Mouse (Mus musculus): ENCODE data around the gene Cyb5r3. TPM values are rescaled to one million over a fixed set of nuclear protein-coding genes. Genes with fewer than 3 reads are reported as not detected.

Cyb5r3 gene
- 10 to 100 TPM; 12.0 to 63.5 (median 25.2) TPM for total RNA-seq (2018; cell fraction: chromatin; rRNA removed)
- total RNA-seq (2018; cell fraction: cytosol; rRNA removed): 100 to 1,000 TPM in 21 of 26 experiments, 10 to 100 TPM in 5; 77.6 to 133 (median 112) TPM
- 10 to 100 TPM; 19.6 to 67.0 (median 35.6) TPM for total RNA-seq (2018; cell fraction: nucleus; rRNA removed)
- 102 to 248 TPM (median 154 TPM) in 3 replicates for polyA plus RNA-seq (2018)

GRCm38 (mm10) chr15:83172492-83173429 lies at the start of gene Cyb5r3:
Cyb5r3 (minus strand) TSS chr15:83172592.
- Histone ChIP-seq H3K4me3 (ENCODE audit: inconsistent target) (peak within 1 kb of the TSS; percentile 49), H3K79me2 (ENCODE audit: inconsistent target) (peaks cover 40% of the 10 kb centered on the region), H3K36me3 (ENCODE audit: inconsistent target) (no peaks in the 10 kb centered on the region), H3K27ac (peak within 1 kb of the TSS; percentile 77)
- 39% methylated on average over 28 of the region's 28 CpGs for WGBS (ENCODE audit: missing documents)

- WGBS (ENCODE audit: missing documents): 26% methylated on average over 4 of the region's 4 CpGs
- Histone ChIP-seq H3K27ac (peak overlapping the region; percentile 81), H3K4me3 (ENCODE audit: inconsistent target) (no peak overlapping the region), H3K79me2 (ENCODE audit: inconsistent target) (no peaks in the 10 kb centered on the region), H3K36me3 (ENCODE audit: inconsistent target) (no peaks in the 10 kb centered on the region)
These were observed 49.3 kb upstream of the Cyb5r3 start for GRCm38 (mm10) chr15:83221721-83222120.

DNA sequence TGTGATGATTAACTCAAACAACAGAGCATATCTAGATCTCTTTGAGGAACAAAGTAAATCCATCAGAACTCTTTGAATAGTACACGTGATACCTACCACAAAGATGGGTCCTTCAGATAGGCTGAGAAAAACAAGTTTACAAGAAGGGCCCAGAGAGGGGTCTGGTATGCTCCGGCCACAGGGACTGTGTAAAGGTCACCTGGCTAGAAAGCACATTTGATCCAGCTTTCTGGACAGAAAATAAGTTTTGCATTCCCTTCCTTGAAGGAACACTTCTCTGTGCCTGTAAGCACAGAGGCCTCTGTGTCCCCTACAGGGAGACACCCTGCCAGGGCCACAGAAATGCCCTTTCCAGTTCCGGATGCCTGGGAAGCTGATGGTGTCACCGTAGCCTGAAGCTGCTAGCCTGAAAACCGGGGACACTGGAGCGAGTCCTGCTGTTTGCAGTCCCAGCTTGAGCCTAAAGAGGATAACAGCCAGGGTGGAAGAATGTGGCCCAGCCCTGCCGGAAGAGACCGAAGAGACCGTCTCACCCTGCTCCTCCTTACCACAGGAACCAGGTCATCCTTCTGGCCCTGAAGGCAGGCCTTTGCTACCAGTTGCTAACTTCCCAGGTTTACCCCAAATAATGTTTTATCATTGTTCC lies 48.1 kb upstream of the Cyb5r3 start:
- Histone ChIP-seq H3K4me3 (ENCODE audit: inconsistent target) (no peak overlapping the region), H3K27ac (peak overlapping the region; percentile 81), H3K79me2 (ENCODE audit: inconsistent target) (no peaks in the 10 kb centered on the region), H3K36me3 (ENCODE audit: inconsistent target) (no peaks in the 10 kb centered on the region)
- WGBS (ENCODE audit: missing documents): 97% methylated on average over 9 of the region's 9 CpGs

DNA sequence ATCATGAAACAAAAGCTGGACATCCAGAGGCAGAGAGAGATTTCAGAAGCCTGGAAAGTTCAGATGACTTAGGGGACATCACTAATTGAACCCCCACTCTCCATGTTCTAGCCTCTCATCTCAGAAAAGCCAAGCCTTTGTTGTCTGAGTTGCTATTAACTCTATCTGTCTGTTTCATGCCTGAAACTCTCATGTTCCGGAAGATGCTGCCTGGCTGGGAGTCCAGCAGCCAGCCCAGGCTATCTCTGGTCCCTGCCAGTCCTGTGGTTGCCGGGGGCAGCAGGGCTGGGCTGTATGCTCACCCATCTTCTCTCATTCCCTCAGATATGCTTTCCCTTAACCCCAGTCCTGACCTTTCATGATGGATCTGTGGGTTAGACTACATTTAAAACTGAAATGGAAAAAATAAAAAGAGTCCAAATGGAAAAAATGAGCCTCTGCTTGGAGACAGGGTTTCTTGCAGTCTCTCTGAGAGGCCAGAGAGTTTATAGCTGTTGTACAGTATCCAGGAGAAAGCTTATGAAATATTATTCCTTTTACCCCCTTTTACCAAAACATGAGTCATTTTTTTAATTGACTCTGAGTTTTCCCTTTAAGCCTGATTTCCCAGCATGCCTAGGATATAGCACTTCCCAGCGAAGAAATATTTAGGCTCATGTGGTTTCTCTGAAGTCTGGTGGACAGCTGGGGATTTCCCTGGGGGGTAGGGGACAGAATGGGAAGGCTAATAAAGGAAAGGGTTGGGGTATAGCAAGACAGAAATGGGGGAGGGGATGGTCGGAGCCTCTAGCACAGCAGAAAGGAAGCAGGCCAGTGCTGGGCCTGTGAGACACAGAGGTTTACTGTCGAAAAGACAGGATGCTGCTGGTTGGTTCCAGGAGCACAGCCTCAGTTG lies 43.2 kb upstream of the Cyb5r3 start:
- H3K27ac ChIP-seq: no peak overlapping the region
- 70% methylated on average over 5 of the region's 5 CpGs for WGBS (ENCODE audit: missing documents)
- no peaks in the 10 kb centered on the region for H3K36me3 ChIP-seq (ENCODE audit: inconsistent target)
- no peak overlapping the region for H3K4me3 ChIP-seq (ENCODE audit: inconsistent target)
- no peaks in the 10 kb centered on the region for H3K79me2 ChIP-seq (ENCODE audit: inconsistent target)

DNA sequence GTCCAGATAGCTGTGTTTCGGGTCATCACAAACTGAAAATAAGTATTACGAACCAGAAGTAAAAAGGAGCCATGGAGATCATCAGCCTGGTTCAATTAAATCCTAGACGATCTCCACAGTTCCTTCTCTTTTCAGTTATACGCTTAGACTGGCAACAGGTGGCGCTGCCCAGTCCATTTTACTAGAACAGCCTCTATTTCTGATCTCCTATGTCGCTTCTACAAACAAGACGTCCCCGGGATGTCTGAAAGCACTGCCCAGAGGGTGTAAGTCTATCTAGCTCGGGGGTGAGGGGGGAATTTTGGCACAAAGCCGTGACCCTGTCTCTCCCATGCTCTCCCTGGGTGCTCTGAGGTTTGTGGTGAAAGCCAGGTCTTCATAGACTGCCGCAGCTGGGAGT lies 37.8 kb upstream of the Cyb5r3 start:
- Histone ChIP-seq H3K27ac (no peak overlapping the region), H3K79me2 (ENCODE audit: inconsistent target) (no peaks in the 10 kb centered on the region), H3K36me3 (ENCODE audit: inconsistent target) (no peaks in the 10 kb centered on the region), H3K4me3 (ENCODE audit: inconsistent target) (no peak overlapping the region)
- WGBS (ENCODE audit: missing documents): 30% methylated on average over 11 of the region's 11 CpGs

DNA sequence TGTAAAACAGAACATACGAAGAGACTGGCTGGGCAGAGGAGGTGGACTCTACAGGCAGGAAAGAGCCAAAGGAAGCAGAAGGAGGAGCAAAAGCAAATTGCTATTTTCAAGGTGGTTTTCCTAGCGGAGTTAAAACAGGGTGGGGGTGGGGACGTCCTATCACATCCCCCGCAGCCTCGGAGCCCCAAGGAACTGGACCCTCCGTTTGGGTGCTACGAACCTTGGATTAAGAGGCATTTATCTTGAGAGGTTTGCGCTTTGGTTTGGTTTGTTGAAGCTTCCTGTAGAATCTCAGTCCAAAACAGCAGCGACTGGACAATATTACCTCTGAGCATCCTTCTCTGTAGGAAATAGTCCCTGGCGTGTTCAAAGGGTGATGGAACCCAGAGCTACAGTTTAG lies 37.3 kb upstream of the Cyb5r3 start:
- Histone ChIP-seq H3K79me2 (ENCODE audit: inconsistent target) (no peaks in the 10 kb centered on the region), H3K27ac (no peak overlapping the region), H3K4me3 (ENCODE audit: inconsistent target) (no peak overlapping the region), H3K36me3 (ENCODE audit: inconsistent target) (no peaks in the 10 kb centered on the region)
- WGBS (ENCODE audit: missing documents): 22% methylated on average over 10 of the region's 10 CpGs

- Histone ChIP-seq H3K4me3 (ENCODE audit: inconsistent target) (no peak overlapping the region), H3K36me3 (ENCODE audit: inconsistent target) (no peaks in the 10 kb centered on the region), H3K79me2 (ENCODE audit: inconsistent target) (no peaks in the 10 kb centered on the region), H3K27ac (no peak overlapping the region)
- WGBS (ENCODE audit: missing documents): 70% methylated on average over 3 of the region's 4 CpGs
These were observed 36.8 kb upstream of the Cyb5r3 start for GRCm38 (mm10) chr15:83209092-83209695.

GRCm38 (mm10) chr15:83204731-83205451 lies 32.5 kb upstream of the Cyb5r3 start:
- H3K27ac ChIP-seq: no peak overlapping the region
- H3K4me3 ChIP-seq (ENCODE audit: inconsistent target): no peak overlapping the region
- 32% methylated on average over 8 of the region's 10 CpGs for WGBS (ENCODE audit: missing documents)
- no peaks in the 10 kb centered on the region for H3K36me3 ChIP-seq (ENCODE audit: inconsistent target)
- no peaks in the 10 kb centered on the region for H3K79me2 ChIP-seq (ENCODE audit: inconsistent target)

DNA sequence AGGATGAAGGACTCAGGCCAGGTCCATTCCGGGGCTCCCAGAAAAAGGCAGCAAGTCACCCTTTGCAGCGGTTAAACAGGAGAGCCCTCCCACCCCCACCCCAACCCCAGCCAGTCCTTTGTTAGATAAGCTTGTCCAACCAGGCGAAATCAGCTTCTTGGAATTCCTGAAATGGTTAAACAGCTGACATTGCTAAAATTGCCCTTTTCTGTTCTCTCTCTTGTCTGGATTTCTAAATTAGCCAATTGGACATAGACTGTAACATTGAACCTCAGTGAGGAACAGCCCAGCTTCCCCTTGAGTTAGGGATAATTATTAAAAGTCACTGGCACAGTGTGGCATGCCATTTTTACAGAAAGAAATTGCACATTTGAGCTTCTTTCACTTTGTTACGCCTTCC lies 30.0 kb upstream of the Cyb5r3 start:
- no peak overlapping the region for H3K4me3 ChIP-seq (ENCODE audit: inconsistent target)
- H3K27ac ChIP-seq: no peak overlapping the region
- H3K36me3 ChIP-seq (ENCODE audit: inconsistent target): no peaks in the 10 kb centered on the region
- 83% methylated on average over 4 of the region's 4 CpGs for WGBS (ENCODE audit: missing documents)
- H3K79me2 ChIP-seq (ENCODE audit: inconsistent target): no peaks in the 10 kb centered on the region

DNA sequence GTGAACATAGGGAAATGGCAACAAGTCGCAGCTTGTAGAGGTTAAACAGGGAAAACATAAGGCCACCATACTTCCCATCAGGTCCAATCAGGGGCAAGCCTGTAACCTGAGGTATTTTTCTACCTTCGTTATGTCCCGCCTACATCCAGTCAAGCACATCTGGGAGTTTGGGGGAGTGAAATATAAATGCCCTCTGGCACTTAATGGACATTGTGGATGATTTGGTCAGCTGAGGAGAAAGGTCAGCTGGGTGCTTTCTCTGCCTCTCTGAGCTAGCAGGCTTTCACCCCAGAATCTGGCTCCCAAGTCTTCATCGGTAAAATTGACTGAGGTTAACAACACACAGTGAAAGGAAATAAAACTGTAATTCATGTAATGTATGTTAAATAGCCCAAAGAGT lies 21.0 kb upstream of the Cyb5r3 start:
- H3K79me2 ChIP-seq (ENCODE audit: inconsistent target): no peaks in the 10 kb centered on the region
- H3K36me3 ChIP-seq (ENCODE audit: inconsistent target): no peaks in the 10 kb centered on the region
- 97% methylated on average over 4 of the region's 4 CpGs for WGBS (ENCODE audit: missing documents)
- no peak overlapping the region for H3K27ac ChIP-seq
- no peak overlapping the region for H3K4me3 ChIP-seq (ENCODE audit: inconsistent target)

DNA sequence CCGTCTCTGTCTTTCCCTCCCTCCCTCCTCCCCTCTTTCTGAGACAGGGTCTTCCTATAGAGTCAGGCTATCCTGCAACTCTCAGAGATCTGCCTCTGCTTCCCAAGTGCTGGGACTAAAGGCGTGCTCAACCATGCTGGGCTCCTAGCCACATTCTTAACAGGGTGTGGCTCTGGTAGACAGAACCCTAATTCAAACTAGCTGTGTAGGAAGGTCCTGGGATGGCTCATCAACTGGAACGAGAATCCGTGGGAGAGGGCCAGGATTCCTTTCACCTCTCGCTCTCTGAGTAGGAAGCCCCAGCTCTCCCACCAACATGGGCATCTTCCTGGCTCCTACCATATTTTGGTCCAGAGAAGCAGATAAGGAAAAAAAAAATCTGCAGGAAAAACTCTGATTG lies 10.0 kb upstream of the Cyb5r3 start:
- 89% methylated on average over 5 of the region's 5 CpGs for WGBS (ENCODE audit: missing documents)
- no peak overlapping the region for H3K4me3 ChIP-seq (ENCODE audit: inconsistent target)
- no peaks in the 10 kb centered on the region for H3K79me2 ChIP-seq (ENCODE audit: inconsistent target)
- no peaks in the 10 kb centered on the region for H3K36me3 ChIP-seq (ENCODE audit: inconsistent target)
- no peak overlapping the region for H3K27ac ChIP-seq

DNA sequence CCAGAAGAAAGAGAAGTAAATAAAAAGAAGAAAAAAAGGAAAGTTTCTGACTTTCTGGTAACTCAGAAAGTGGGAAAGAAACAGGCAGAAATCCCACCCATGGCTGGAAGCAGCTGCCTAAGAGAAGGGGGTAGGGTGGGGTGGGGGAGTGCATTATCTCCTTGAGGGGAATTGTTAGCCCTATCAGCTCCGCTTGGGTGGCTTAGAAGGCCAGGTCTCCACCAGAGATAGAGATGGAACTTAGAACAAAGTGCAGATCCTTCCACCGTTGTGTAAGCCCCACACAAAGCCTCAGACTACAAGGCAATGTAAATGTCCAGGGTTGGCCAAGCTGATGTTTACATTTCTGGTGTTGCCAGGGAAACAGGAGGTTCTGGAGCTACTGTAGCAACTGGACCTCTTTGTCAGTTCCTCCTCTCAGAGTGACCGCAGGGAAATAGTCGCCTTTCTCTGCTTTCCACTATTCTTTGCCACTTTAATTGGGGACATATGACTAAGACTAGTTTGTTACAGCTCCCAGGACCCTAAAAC lies 9.5 kb upstream of the Cyb5r3 start:
- 76% methylated on average over 4 of the region's 4 CpGs for WGBS (ENCODE audit: missing documents)
- H3K27ac ChIP-seq: no peak overlapping the region
- no peaks in the 10 kb centered on the region for H3K79me2 ChIP-seq (ENCODE audit: inconsistent target)
- no peak overlapping the region for H3K4me3 ChIP-seq (ENCODE audit: inconsistent target)
- no peaks in the 10 kb centered on the region for H3K36me3 ChIP-seq (ENCODE audit: inconsistent target)

DNA sequence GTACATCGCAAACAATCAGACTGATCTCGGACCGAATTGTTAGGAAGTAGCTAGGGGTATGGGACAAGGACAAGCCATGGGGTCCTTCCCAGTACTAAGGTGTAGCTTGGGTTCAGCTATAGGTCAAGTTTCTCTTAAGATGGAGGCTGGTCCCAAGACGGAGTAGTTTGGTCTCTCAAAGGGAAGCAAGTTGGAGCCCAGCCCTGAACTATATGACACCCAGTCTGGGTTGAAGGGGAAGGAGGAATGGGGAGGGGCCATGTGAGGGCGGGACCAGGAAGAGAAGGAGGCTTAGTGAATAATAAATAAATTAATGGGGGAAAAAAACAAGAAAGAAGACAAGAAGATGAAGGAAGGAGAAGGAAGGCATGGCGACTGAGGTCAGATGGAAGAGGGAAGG lies 7.6 kb upstream of the Cyb5r3 start:
- WGBS (ENCODE audit: missing documents): 80% methylated on average over 6 of the region's 6 CpGs

More for the DNA sequence above, 7.6 kb upstream of the Cyb5r3 start:
- no peaks in the 10 kb centered on the region for H3K79me2 ChIP-seq (ENCODE audit: inconsistent target)
- no peak overlapping the region for H3K4me3 ChIP-seq (ENCODE audit: inconsistent target)
- H3K36me3 ChIP-seq (ENCODE audit: inconsistent target): no peaks in the 10 kb centered on the region
- no peak overlapping the region for H3K27ac ChIP-seq

All from macrophage (primary cell).